Mouse (Mus musculus) spleen, postnatal 10 days (tissue): ENCODE results near the gene Knstrn.
A peak's percentile ranks its signal among the peaks of the same experiment; 100 is the strongest.

Source experiments
- DNase-seq, 2 experiments: peaks; one replicate each; pipeline ENCODE4 v3.0.0; 2021 to 2022; ENCODE audit warnings: low spot score in 2 of 2

Gene Knstrn

GRCm38 (mm10) chr2:118790551-118791525, 23.0 kb upstream of the Knstrn start:
- peak; percentile 38 to 66 for DNase-seq

GRCm38 (mm10) chr2:118791591-118792258, 22.1 kb upstream of the Knstrn start:
- no peak for DNase-seq

- no peak for DNase-seq
These were observed 21.6 kb upstream of the Knstrn start for GRCm38 (mm10) chr2:118792259-118792613.

- DNase-seq: no peak
These were observed 20.2 kb upstream of the Knstrn start for GRCm38 (mm10) chr2:118793636-118794035.

- DNase-seq: no peak
These were observed 11.2 kb upstream of the Knstrn start for GRCm38 (mm10) chr2:118802542-118803118.

GRCm38 (mm10) chr2:118804474-118804873, 9.3 kb upstream of the Knstrn start:
- DNase-seq: peak in 1 of 2 experiments; percentile 37

GRCm38 (mm10) chr2:118805137-118805536, 8.7 kb upstream of the Knstrn start:
- no peak for DNase-seq

GRCm38 (mm10) chr2:118805756-118806155, 8.0 kb upstream of the Knstrn start:
- no peak for DNase-seq

GRCm38 (mm10) chr2:118806860-118807259, 6.9 kb upstream of the Knstrn start:
- no peak for DNase-seq

GRCm38 (mm10) chr2:118810861-118811260, 2.9 kb upstream of the Knstrn start:
- DNase-seq: no peak

- DNase-seq: no peak
These were observed 1.1 kb upstream of the Knstrn start for GRCm38 (mm10) chr2:118812724-118813123.

- no peak for DNase-seq
These were observed 9.0 kb downstream of the Knstrn start for GRCm38 (mm10) chr2:118822800-118823199.

- DNase-seq: no peak
These were observed 10.6 kb downstream of the Knstrn start for GRCm38 (mm10) chr2:118824396-118824795.

GRCm38 (mm10) chr2:118829096-118829495, 15.3 kb downstream of the Knstrn start:
- no peak for DNase-seq

GRCm38 (mm10) chr2:118834061-118834460, 20.3 kb downstream of the Knstrn start:
- no peak for DNase-seq

GRCm38 (mm10) chr2:118835115-118835514, 21.3 kb downstream of the Knstrn start:
- DNase-seq: no peak

GRCm38 (mm10) chr2:118838330-118838729, 24.5 kb downstream of the Knstrn start:
- no peak for DNase-seq

GRCm38 (mm10) chr2:118841186-118841585, 27.4 kb downstream of the Knstrn start:
- DNase-seq: no peak

- DNase-seq: peak; percentile 40 to 75
These were observed 28.0 kb downstream of the Knstrn start for GRCm38 (mm10) chr2:118841774-118842173.

- no peak for DNase-seq
These were observed 30.6 kb downstream of the Knstrn start for GRCm38 (mm10) chr2:118844427-118844826.

GRCm38 (mm10) chr2:118846246-118846645, 32.4 kb downstream of the Knstrn start:
- DNase-seq: peak in 1 of 2 experiments; percentile 61

- no peak for DNase-seq
These were observed 38.0 kb downstream of the Knstrn start for GRCm38 (mm10) chr2:118851756-118852155.
